Mouse (Mus musculus) limb, embryonic 14.5 days (tissue): ENCODE measurements at regions not wholly inside any gene's neighbourhood (a gene's known extent, or its start where the extent isn't known, plus 50 kb on each side); places are given as distances from the start of the nearest gene placed in this dataset.

Experiments
- ATAC-seq: fragments of 200-750 bp; cut with Nextera tagmentation; 2 replicates; pipeline ENCODE4 v1.8.0; 2017; ENCODE audit warnings: low read depth, moderate number of reproducible peaks, moderate TSS enrichment; ENCODE audit not compliant: low FRiP score
- DNase-seq: peaks from one replicate; pipeline ENCODE4 v3.0.0-alpha.2; 2015; ENCODE audit warnings: low spot score
- H3K27ac ChIP-seq: fragments of 300-500 bp; sonication (generic); replicated peaks from 2 replicates; pipeline ENCODE4 v1.5.1; 2014; ENCODE audit warnings: low read depth, mild to moderate bottlenecking, low read length, moderate library complexity, mixed read lengths
- H3K27me3 ChIP-seq: fragments of 300-500 bp; sonication (generic); 2 replicates; pipeline ENCODE4 v1.6.1; 2014; ENCODE audit warnings: low read length, mixed read lengths; ENCODE audit not compliant: control insufficient read depth, insufficient read depth
- H3K36me3 ChIP-seq: fragments of 300-500 bp; sonication (generic); 2 replicates; pipeline ENCODE4 v1.6.1; 2014; ENCODE audit warnings: mild to moderate bottlenecking, low read length, moderate library complexity, mixed read lengths; ENCODE audit not compliant: control insufficient read depth, insufficient read depth
- H3K4me1 ChIP-seq: fragments of 300-500 bp; sonication (generic); 2 replicates; pipeline ENCODE4 v1.6.1; 2014; ENCODE audit warnings: antibody characterized with exemption, low read length, mixed read lengths; ENCODE audit not compliant: control insufficient read depth, insufficient read depth
- H3K4me2 ChIP-seq: fragments of 300-500 bp; sonication (generic); replicated peaks from 2 replicates; pipeline ENCODE4 v1.6.1; 2014; ENCODE audit warnings: low read depth, mild to moderate bottlenecking, low read length, moderate library complexity; ENCODE audit not compliant: severe bottlenecking
- H3K4me3 ChIP-seq: fragments of 300-500 bp; sonication (generic); replicated peaks from 2 replicates; pipeline ENCODE4 v1.5.1; 2014; ENCODE audit warnings: low read length
- H3K9ac ChIP-seq: fragments of 300-500 bp; sonication (generic); 2 replicates; pipeline ENCODE4 v1.6.1; 2014; ENCODE audit warnings: mild to moderate bottlenecking, low read depth, low read length, moderate library complexity; ENCODE audit not compliant: severe bottlenecking
- H3K9me3 ChIP-seq: fragments of 300-500 bp; sonication (generic); 2 replicates; pipeline ENCODE4 v1.6.1; 2016; ENCODE audit warnings: low read length; ENCODE audit not compliant: control insufficient read depth
- POLR2A ChIP-seq: fragments of 200-500 bp; IDR thresholded peaks from 2 replicates; pipeline ENCODE4 v1.8.0; 2012; ENCODE audit warnings: inconsistent platforms, mild to moderate bottlenecking, moderate library complexity, borderline replicate concordance; ENCODE audit not compliant: insufficient read depth, insufficient read length; ENCODE audit errors: extremely low read depth
- WGBS: fragments of 180-500 bp; shearing (Covaris S2); extraction: QIAGEN DNeasy Blood & Tissue Kit; methylation state at CpG from one replicate; pipeline ENCODE4 v1.1.7; 2014; 5-methylcytosine and 5-hydroxymethylcytosine counted together

DNA sequence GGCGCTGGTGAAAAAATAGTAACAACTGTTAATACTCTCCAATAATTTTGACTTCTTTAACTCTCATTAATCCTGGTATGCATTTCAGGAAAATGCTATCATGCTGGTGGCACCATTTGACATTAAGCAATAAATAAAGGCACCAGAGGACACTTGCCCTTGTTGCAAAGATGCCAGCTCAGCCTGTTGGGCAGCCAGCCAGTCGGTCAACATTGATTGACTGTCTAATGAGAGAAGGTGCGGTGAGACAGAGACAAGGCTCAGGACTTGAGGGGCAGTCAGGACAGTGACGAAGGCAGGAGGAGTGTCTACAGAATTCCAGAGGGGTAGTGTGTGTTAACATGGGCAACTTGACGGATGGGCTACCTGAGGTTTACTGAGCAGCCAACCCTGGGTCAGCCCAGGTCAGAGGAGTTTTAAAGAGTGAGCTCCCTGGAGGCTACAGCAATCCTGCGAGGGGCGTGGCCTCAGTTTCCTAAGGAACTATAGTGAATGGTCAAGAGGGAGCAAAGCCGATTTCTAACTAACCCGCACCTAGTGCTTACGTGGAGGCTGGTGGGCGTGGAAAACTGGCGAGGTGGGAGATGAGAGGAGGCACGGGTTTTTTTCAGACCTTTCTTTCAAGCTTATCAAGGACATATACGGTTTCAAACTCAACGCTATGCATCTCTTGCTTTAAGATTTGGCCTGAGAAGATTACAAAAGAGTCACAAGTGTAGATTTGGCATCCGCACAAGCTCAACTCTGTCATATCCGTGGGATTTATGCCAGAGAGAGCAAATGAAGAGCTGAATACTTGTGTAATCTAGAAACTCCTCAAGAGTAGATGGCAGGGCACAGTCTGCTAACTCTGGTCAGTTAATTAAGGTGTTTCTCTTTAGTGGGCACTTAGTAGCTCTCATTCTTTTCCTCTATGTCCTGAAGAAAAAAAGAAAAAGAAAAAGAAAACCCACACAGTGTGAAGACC lies 350.0 kb upstream of the Kif2a start:
- Histone ChIP-seq H3K4me1 (no peaks in the 10 kb centered on the region), H3K27me3 (no peaks in the 10 kb centered on the region), H3K36me3 (no peaks in the 10 kb centered on the region), H3K9ac (no peak overlapping the region), H3K4me3 (no peak overlapping the region), H3K4me2 (no peak overlapping the region), H3K9me3 (no peaks in the 10 kb centered on the region), H3K27ac (no peak overlapping the region)
- 47% methylated on average over 17 of the region's 17 CpGs for WGBS
- no peak for DNase-seq
- TF ChIP-seq POLR2A: no peak
- no peak for ATAC-seq

GRCm38 (mm10) chr13:107367639-107368038 lies 345.7 kb upstream of the Kif2a start:
- Histone ChIP-seq H3K27me3 (no peaks in the 10 kb centered on the region), H3K36me3 (no peaks in the 10 kb centered on the region), H3K4me1 (no peaks in the 10 kb centered on the region), H3K4me2 (no peak overlapping the region), H3K4me3 (no peak overlapping the region), H3K27ac (no peak overlapping the region), H3K9me3 (no peaks in the 10 kb centered on the region), H3K9ac (no peak overlapping the region)
- DNase-seq: no peak
- no peak for ATAC-seq
- WGBS: 87% methylated on average over 9 of the region's 9 CpGs
- TF ChIP-seq POLR2A: no peak

DNA sequence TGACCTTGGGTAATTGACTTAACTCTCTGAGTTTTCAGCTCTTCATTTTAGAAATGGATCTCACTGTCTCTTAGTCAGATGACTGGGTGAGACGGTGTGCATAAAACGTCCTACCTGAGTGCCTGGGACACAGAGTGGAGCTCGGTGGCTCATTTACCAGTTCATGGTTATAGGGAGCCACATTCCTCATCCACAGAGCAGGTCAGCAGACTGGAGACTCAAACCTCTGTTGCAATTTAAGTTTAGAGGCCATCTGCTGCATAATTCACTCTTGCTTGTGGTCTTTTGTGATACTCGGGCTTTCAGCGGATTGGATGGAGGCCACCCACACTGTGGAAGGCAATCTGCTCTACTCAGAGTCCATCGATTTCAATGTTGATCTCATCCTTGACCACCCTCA lies 343.8 kb upstream of the Kif2a start:
- Histone ChIP-seq H3K4me2 (no peak overlapping the region), H3K9ac (no peak overlapping the region), H3K27me3 (no peaks in the 10 kb centered on the region), H3K9me3 (no peaks in the 10 kb centered on the region), H3K4me3 (no peak overlapping the region), H3K4me1 (no peaks in the 10 kb centered on the region), H3K27ac (no peak overlapping the region), H3K36me3 (no peaks in the 10 kb centered on the region)
- ATAC-seq (no peak), DNase-seq (no peak)
- 85% methylated on average over 6 of the region's 6 CpGs for WGBS
- no peak for TF ChIP-seq POLR2A

DNA sequence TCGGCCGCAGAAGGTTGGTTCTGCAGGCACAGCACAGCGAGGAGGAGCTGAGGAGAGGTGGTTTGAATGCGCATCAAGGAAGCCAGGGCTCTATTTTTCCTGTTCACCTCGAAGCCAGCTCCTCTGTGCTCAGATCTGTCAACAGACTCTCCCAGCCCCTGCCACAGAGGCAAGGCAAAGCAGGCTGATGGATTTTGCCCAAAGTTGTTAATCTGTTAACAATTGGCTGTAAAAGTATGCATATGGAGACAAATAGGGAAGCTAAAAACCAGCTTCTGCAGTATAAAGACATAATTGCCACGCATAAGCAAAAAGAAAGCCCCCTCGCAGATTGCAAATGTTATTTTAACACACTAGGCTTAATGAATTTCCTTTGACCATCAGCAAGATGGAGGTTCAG lies 343.3 kb upstream of the Kif2a start:
- no peak for TF ChIP-seq POLR2A
- Histone ChIP-seq H3K27ac (no peak overlapping the region), H3K27me3 (no peaks in the 10 kb centered on the region), H3K4me2 (no peak overlapping the region), H3K9me3 (no peaks in the 10 kb centered on the region), H3K9ac (no peak overlapping the region), H3K4me1 (no peaks in the 10 kb centered on the region), H3K36me3 (no peaks in the 10 kb centered on the region), H3K4me3 (no peak overlapping the region)
- WGBS: 76% methylated on average over 7 of the region's 7 CpGs
- ATAC-seq (no peak), DNase-seq (no peak)

DNA sequence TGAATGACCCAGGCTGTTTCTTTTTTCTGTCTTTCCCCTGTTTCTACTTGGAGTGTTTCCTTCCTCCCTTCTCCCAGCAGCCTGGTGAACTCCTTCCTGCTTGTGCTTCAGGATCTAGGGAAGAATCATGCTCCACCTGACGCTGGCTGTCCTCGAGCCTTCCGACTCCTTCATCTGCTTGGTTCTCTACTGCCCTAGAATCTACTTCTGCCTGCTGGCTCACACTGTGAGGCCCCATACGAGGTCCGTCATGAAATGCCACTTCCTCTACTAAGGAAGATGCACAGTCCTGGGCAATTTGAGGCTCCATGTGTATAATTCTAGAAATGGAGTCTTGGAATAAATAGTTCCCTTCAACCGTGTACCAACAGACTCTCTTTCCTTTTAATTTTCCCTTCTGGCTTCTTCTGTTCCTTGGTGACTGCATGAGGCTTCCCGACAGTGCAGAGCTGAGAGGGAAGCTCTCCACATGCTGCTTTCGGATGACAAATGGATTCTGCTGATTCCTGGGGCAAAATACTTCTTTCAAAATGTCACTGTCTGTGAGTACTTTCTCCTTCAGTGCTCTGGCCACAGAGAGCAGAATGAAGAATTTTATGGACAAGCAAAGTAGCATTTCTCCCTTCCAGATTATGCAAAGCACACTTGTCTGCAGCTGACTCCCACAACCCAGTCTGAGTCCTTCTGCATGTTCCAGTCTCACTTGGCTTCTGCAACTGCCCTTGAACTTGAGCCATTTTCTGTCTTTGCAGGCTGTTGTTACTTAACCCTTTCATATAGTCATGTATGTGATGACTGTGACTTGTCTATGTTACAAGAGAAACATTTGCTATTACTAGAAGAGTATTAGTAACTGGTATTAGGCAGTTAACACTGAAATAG lies 341.1 kb upstream of the Kif2a start:
- Histone ChIP-seq H3K27me3 (no peaks in the 10 kb centered on the region), H3K4me2 (no peak overlapping the region), H3K9me3 (no peaks in the 10 kb centered on the region), H3K9ac (no peak overlapping the region), H3K27ac (no peak overlapping the region), H3K4me1 (no peaks in the 10 kb centered on the region), H3K4me3 (no peak overlapping the region), H3K36me3 (no peaks in the 10 kb centered on the region)
- WGBS: 73% methylated on average over 8 of the region's 8 CpGs
- TF ChIP-seq POLR2A: no peak
- ATAC-seq: no peak
- DNase-seq: no peak
